Mouse (Mus musculus): ENCODE results near the gene Aipl1.

Gene Aipl1

GRCm38 (mm10) chr11:72049171-72049759 lies 12.0 kb upstream of the Aipl1 start:
- no peak for DNase-seq

GRCm38 (mm10) chr11:72048730-72049129 lies 11.4 kb upstream of the Aipl1 start:
- no peak for DNase-seq

- DNase-seq: no peak
These were observed 6.9 kb upstream of the Aipl1 start for GRCm38 (mm10) chr11:72044231-72044630.

GRCm38 (mm10) chr11:72042631-72043030 lies 5.3 kb upstream of the Aipl1 start:
- no peak for DNase-seq

GRCm38 (mm10) chr11:72041768-72042607 lies 4.7 kb upstream of the Aipl1 start, which contains the start of gene Pimreg:
Gene Pimreg, plus strand, starts transcription at chr11:72042032.
- DNase-seq: peak; percentile 82 to 88

GRCm38 (mm10) chr11:72041290-72041767 lies 4.0 kb upstream of the Aipl1 start:
- no peak for DNase-seq

- no peak for DNase-seq
These were observed 2.5 kb upstream of the Aipl1 start for GRCm38 (mm10) chr11:72039599-72040386.

GRCm38 (mm10) chr11:72037996-72038395 lies 687 bp upstream of the Aipl1 start:
- peak; percentile 30 to 41 for DNase-seq

GRCm38 (mm10) chr11:72032589-72032988 lies 4.7 kb downstream of the Aipl1 start:
- no peak for DNase-seq

GRCm38 (mm10) chr11:72032091-72032490 lies 5.2 kb downstream of the Aipl1 start:
- no peak for DNase-seq

- DNase-seq: no peak
These were observed 6.0 kb downstream of the Aipl1 start for GRCm38 (mm10) chr11:72031353-72031752.

GRCm38 (mm10) chr11:72029143-72029542 lies 8.2 kb downstream of the Aipl1 start:
- DNase-seq: no peak

GRCm38 (mm10) chr11:72027836-72028235 lies 9.5 kb downstream of the Aipl1 start:
- no peak for DNase-seq

GRCm38 (mm10) chr11:72026516-72026915 lies 10.8 kb downstream of the Aipl1 start:
- DNase-seq: no peak

- no peak for DNase-seq
These were observed 11.5 kb downstream of the Aipl1 start for GRCm38 (mm10) chr11:72025843-72026242.

GRCm38 (mm10) chr11:72024193-72024781 lies 13.0 kb downstream of the Aipl1 start:
- peak in 1 of 2 experiments; percentile 20 for DNase-seq

- no peak for DNase-seq
These were observed 13.7 kb downstream of the Aipl1 start for GRCm38 (mm10) chr11:72023581-72023980.

- DNase-seq: no peak
These were observed 14.5 kb downstream of the Aipl1 start for GRCm38 (mm10) chr11:72022827-72023226.

GRCm38 (mm10) chr11:72021015-72021414 lies 16.3 kb downstream of the Aipl1 start:
- DNase-seq: no peak

GRCm38 (mm10) chr11:72017253-72017601 lies 20.1 kb downstream of the Aipl1 start:
- DNase-seq: no peak

- DNase-seq: no peak
These were observed 20.6 kb downstream of the Aipl1 start for GRCm38 (mm10) chr11:72016518-72017252.

GRCm38 (mm10) chr11:72014674-72015073 lies 22.6 kb downstream of the Aipl1 start:
- no peak for DNase-seq
